Mouse (Mus musculus): ENCODE results near the gene Anapc1. TPM values are rescaled to one million over a fixed set of nuclear protein-coding genes. Genes with fewer than 3 reads are reported as not detected.

The Anapc1 gene
- total and polyA plus RNA-seq, 2 experiments from 2014 or later = 27.5 to 66.2 TPM

DNA sequence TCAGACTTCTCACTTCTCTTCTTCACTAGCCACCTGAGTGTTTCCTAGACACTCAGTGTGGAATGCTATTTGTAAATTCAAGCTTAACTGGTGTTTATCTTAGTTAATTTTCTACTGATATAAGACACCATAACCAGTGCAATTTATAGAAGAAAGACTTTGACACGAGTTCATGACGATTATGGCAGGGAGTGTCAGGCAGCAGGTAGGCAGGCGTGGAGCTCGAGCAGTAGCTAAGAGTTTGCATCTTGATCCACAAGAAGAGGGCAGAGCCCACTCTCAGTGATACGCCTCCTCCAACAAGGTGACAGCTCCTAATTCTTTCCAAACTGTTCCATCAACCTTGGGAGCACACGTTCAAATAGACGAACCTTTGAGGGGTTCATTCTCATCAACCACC, 39.4 kb upstream of the Anapc1 start:
- Histone ChIP-seq H3K4me3 (ENCODE audit: low read length) (no peak overlapping the region), H3K27me3 (ENCODE audit: insufficient read depth, low read length) (no peaks in the 10 kb centered on the region), H3K36me3 (ENCODE audit: insufficient read depth, low read length) (no peaks in the 10 kb centered on the region), H3K27ac (no peak overlapping the region), H3K9ac (replicated peaks; ENCODE audit: low read length) (no peak overlapping the region), H3K4me1 (ENCODE audit: insufficient read depth, low read length) (no peaks in the 10 kb centered on the region), H3K4me2 (ENCODE audit: low read depth, low read length) (no peak overlapping the region), H3K9me3 (ENCODE audit: low read length) (no peaks in the 10 kb centered on the region)
- TF ChIP-seq CTCF (IDR thresholded peaks at IDR 0.05; ENCODE audit: low read depth) = no peak
- WGBS = 87% methylated on average over 7 of the region's 7 CpGs
- ATAC-seq (no peak), DNase-seq (ENCODE audit: low spot score) (no peak)

DNA sequence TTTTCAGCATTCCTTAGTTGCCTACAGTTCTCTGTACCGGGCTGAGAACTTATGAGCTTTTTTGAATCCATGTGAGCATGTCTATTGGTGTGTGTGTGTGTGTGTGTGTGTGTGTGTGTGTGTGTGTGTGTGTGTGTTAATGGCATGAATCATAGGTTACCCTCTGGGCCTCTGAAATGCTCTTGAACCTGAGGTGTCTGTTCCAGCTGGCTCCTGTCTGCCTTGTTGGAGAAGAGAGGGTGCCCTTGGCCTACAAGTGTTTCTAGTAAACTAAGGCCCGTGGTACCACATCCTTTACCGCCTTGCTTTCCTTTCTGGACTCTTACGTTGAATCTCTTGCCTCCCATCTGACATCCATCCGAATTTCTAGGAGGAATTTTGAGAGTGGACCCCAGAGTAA, 38.9 kb upstream of the Anapc1 start:
- DNase-seq (ENCODE audit: low spot score) = no peak
- Histone ChIP-seq H3K36me3 (ENCODE audit: insufficient read depth, low read length) (no peaks in the 10 kb centered on the region), H3K9me3 (ENCODE audit: low read length) (no peaks in the 10 kb centered on the region), H3K27ac (no peak overlapping the region), H3K27me3 (ENCODE audit: insufficient read depth, low read length) (no peaks in the 10 kb centered on the region), H3K4me2 (ENCODE audit: low read depth, low read length) (no peak overlapping the region), H3K9ac (replicated peaks; ENCODE audit: low read length) (no peak overlapping the region), H3K4me3 (ENCODE audit: low read length) (no peak overlapping the region), H3K4me1 (ENCODE audit: insufficient read depth, low read length) (no peaks in the 10 kb centered on the region)
- ATAC-seq = no peak
- TF ChIP-seq CTCF (IDR thresholded peaks at IDR 0.05; ENCODE audit: low read depth) = no peak
- 91% methylated on average over 5 of the region's 5 CpGs for WGBS

DNA sequence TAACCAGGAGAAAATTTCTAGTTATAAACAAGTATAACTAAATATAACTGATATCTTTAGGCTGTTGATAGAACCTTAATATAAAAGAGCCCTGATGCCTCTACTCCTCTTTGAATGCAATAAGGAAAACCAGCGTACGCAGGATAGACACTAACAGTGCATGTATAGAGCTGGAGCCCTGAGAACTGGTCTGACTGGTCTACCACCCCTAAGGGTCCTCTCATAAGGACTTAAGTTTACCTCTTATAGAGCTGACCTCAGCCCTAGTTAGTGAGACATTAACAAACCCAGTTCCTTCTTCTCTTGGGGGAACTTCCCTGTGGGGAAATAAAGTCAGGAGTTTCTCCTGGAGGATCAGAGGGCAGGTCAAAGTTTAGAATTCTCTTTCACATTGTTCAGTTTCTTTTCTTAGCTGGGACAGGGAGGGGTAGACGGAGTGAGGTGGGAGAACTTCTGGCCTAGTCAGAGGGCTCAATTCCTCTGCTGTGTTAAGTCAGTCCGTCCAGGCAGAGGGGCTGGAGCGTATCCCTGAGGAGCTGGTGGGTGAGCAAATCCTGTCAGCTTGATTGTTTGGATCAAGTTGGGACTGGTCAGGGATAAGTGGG, 35.0 kb upstream of the Anapc1 start:
- Histone ChIP-seq H3K27me3 (ENCODE audit: insufficient read depth, low read length) (no peaks in the 10 kb centered on the region), H3K4me1 (ENCODE audit: insufficient read depth, low read length) (no peaks in the 10 kb centered on the region), H3K27ac (no peak overlapping the region), H3K36me3 (ENCODE audit: insufficient read depth, low read length) (no peaks in the 10 kb centered on the region), H3K4me2 (ENCODE audit: low read depth, low read length) (no peak overlapping the region), H3K4me3 (ENCODE audit: low read length) (no peak overlapping the region), H3K9me3 (ENCODE audit: low read length) (no peaks in the 10 kb centered on the region), H3K9ac (replicated peaks; ENCODE audit: low read length) (no peak overlapping the region)
- WGBS = 90% methylated on average over 5 of the region's 5 CpGs
- no peak for DNase-seq (ENCODE audit: low spot score)
- no peak for ATAC-seq
- no peak for TF ChIP-seq CTCF (IDR thresholded peaks at IDR 0.05; ENCODE audit: low read depth)

DNA sequence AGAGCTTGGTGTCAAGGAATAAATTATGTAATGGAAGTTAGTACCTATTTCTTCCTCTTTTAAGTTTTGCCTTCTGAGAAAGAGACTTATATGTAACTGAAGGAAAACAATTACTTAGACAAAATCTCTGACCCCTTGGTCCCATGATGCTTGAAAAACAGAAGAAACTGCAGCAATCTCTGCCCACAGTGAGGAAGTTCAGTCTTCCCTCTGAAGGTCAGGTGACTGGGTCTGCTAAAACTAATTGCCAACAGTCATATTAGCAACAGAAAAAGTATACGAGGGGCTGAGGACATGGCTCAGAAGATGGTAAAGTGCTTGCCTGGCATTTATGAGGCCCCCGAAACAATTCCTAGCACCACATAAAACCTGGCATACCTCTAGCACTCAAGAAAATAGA, 32.2 kb upstream of the Anapc1 start:
- Histone ChIP-seq H3K27me3 (ENCODE audit: insufficient read depth, low read length) (no peaks in the 10 kb centered on the region), H3K36me3 (ENCODE audit: insufficient read depth, low read length) (no peaks in the 10 kb centered on the region), H3K9ac (replicated peaks; ENCODE audit: low read length) (no peak overlapping the region), H3K4me2 (ENCODE audit: low read depth, low read length) (no peak overlapping the region), H3K27ac (no peak overlapping the region), H3K4me3 (ENCODE audit: low read length) (no peak overlapping the region), H3K9me3 (ENCODE audit: low read length) (no peaks in the 10 kb centered on the region), H3K4me1 (ENCODE audit: insufficient read depth, low read length) (no peaks in the 10 kb centered on the region)
- ATAC-seq = no peak
- no peak for DNase-seq (ENCODE audit: low spot score)
- no peak for TF ChIP-seq CTCF (IDR thresholded peaks at IDR 0.05; ENCODE audit: low read depth)
- 94% methylated on average over 2 of the region's 2 CpGs for WGBS

DNA sequence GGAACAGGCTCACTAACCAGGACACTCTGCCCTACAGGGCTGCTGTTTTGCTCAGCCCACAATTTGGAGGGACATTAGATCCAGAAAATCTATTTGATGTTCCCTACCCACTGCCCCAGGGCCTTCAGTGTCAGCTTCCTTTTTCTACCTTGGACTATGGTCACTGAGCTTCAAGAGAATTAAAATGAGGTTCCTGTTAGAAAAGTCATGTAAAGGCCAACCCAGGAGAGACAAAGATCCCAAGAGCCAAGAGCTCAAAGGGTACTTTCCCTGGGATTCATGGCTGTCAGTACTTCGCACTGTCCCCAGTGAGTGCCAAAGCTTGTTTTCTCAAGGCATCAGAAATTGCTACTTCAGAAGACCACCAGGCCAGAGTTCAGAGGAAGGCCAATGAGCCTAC, 28.8 kb upstream of the Anapc1 start:
- WGBS = 93% methylated on average over 1 of the region's 1 CpGs
- no peak for TF ChIP-seq CTCF (IDR thresholded peaks at IDR 0.05; ENCODE audit: low read depth)
- Histone ChIP-seq H3K27ac (no peak overlapping the region), H3K27me3 (ENCODE audit: insufficient read depth, low read length) (no peaks in the 10 kb centered on the region), H3K4me3 (ENCODE audit: low read length) (no peak overlapping the region), H3K9me3 (ENCODE audit: low read length) (no peaks in the 10 kb centered on the region), H3K4me2 (ENCODE audit: low read depth, low read length) (no peak overlapping the region), H3K9ac (replicated peaks; ENCODE audit: low read length) (no peak overlapping the region), H3K36me3 (ENCODE audit: insufficient read depth, low read length) (no peaks in the 10 kb centered on the region), H3K4me1 (ENCODE audit: insufficient read depth, low read length) (no peaks in the 10 kb centered on the region)
- no peak for DNase-seq (ENCODE audit: low spot score)
- ATAC-seq = no peak

DNA sequence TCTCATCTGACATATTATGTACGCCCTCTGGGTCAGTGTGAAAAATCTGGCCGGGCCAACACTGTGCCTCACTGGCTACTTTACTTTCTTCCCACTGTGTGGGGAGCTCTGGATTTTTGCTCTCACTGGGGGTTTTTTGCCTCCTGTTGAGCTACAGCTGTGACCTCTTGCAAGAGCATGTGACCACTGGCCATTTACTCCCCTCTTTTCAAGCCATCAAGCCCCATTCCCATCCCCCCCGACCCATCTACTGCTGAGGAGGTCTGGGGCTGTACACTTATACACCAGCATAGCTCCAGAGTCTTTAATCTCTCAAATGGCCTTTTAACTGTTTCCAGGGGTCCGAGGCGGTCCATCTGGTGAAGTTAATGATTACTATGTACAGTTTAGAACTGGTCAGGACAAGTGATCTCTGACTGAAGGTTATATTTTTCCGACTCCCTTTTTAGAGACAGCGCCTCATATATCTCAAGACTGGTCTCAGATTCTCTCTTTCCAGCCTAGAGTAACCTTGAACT, 27.6 kb upstream of the Anapc1 start:
- Histone ChIP-seq H3K27ac (no peak overlapping the region), H3K4me1 (ENCODE audit: insufficient read depth, low read length) (no peaks in the 10 kb centered on the region), H3K27me3 (ENCODE audit: insufficient read depth, low read length) (no peaks in the 10 kb centered on the region), H3K9me3 (ENCODE audit: low read length) (no peaks in the 10 kb centered on the region), H3K36me3 (ENCODE audit: insufficient read depth, low read length) (no peaks in the 10 kb centered on the region), H3K4me3 (ENCODE audit: low read length) (no peak overlapping the region), H3K9ac (replicated peaks; ENCODE audit: low read length) (no peak overlapping the region), H3K4me2 (ENCODE audit: low read depth, low read length) (no peak overlapping the region)
- ATAC-seq (peak; percentile 29; the same call in 1 of the 2 replicates), DNase-seq (ENCODE audit: low spot score) (peak; percentile 17)
- WGBS = 65% methylated on average over 7 of the region's 7 CpGs
- no peak for TF ChIP-seq CTCF (IDR thresholded peaks at IDR 0.05; ENCODE audit: low read depth)

DNA sequence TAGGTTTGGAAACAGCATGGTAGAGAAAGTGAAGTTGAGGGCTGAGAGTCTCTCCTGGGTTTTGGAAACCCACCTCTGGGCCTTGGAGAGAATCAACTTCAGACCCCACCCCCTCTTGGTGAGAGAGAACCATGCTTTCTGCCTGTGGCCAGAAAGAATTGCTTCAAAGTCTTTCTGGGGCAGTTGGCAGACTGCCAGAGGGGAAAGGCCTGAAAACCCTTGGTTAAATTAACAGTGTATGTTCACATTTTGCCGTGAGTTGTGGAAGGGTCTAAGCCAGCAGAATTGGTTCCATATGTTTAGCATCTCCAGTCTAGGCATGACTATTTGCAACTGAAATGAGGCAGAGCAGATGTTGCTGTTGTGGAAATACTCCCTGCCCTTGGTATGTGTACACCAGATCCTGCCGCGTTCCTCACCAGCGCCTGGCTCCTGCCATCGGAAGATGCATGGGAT, 26.4 kb upstream of the Anapc1 start:
- TF ChIP-seq CTCF (IDR thresholded peaks at IDR 0.05; ENCODE audit: low read depth) = no peak
- WGBS = 51% methylated on average over 5 of the region's 5 CpGs
- Histone ChIP-seq H3K9ac (replicated peaks; ENCODE audit: low read length) (no peak overlapping the region), H3K27ac (no peak overlapping the region; the same call in 1 of the 2 replicates), H3K36me3 (ENCODE audit: insufficient read depth, low read length) (no peaks in the 10 kb centered on the region), H3K4me3 (ENCODE audit: low read length) (no peak overlapping the region), H3K27me3 (ENCODE audit: insufficient read depth, low read length) (no peaks in the 10 kb centered on the region), H3K4me1 (ENCODE audit: insufficient read depth, low read length) (no peaks in the 10 kb centered on the region), H3K4me2 (ENCODE audit: low read depth, low read length) (no peak overlapping the region), H3K9me3 (ENCODE audit: low read length) (no peaks in the 10 kb centered on the region)
- DNase-seq (ENCODE audit: low spot score) (peak; percentile 59), ATAC-seq (no peak)
